Mouse (Mus musculus) layer of hippocampus, adult 8-10 months (tissue): ENCODE measurements around the gene Aaed1. TPM values are rescaled to one million over a fixed set of nuclear protein-coding genes. Genes with fewer than 3 reads are reported as not detected.

Source experiments
- DNase-seq, 2 experiments: peaks; one replicate each; pipeline ENCODE4 v3.0.0; 2022; ENCODE audit warnings: low spot score in 2 of 2
- total RNA-seq, 4 experiments: library from RNA; stranded (reverse); gene quantifications; 2 replicates each; pipeline ENCODE4 v1.2.4; 2022

Gene Aaed1
- total RNA-seq, 4 experiments from 2014 or later, result 17.0 to 25.9 (median 18.8) TPM

DNA sequence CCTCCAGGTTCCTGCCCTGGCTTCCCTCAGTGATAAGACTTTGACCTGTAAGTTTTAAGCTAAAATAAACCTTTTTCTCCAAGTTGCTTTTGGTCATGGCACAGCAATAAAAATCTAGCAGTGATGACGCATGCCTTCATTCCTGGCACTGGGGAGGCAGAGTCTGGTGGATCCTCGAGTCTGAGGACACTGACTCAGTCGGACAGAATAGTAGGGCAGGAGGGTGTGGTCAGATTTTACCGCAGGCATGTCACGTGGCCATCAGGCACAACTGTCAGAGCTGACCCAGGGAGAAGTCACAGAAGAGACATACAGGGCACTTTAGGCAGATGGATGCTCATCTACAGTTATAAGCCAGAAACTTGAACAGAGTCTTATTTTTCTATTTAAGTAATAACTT, 60.4 kb downstream of the Aaed1 start:
- no peak for DNase-seq

DNA sequence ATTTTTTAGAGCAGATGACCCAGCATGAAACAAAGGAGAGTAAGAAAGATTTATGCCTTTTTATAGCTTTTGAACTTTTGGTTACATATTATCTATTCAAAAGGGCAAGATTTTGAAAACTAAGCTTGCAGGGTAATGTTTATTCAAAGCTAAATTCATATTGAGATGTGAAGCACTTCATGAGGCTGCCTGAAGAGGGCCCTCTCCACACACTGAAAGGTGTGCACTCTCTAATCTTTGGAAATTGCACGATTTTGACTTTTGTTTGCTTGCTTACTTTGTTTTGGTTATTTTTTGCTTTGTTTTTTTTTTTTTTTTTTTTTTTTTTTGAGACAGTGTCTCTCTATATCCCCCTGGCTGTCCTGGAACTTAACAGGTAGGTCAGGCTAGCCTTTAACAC, 62.1 kb downstream of the Aaed1 start:
- DNase-seq, result no peak

DNA sequence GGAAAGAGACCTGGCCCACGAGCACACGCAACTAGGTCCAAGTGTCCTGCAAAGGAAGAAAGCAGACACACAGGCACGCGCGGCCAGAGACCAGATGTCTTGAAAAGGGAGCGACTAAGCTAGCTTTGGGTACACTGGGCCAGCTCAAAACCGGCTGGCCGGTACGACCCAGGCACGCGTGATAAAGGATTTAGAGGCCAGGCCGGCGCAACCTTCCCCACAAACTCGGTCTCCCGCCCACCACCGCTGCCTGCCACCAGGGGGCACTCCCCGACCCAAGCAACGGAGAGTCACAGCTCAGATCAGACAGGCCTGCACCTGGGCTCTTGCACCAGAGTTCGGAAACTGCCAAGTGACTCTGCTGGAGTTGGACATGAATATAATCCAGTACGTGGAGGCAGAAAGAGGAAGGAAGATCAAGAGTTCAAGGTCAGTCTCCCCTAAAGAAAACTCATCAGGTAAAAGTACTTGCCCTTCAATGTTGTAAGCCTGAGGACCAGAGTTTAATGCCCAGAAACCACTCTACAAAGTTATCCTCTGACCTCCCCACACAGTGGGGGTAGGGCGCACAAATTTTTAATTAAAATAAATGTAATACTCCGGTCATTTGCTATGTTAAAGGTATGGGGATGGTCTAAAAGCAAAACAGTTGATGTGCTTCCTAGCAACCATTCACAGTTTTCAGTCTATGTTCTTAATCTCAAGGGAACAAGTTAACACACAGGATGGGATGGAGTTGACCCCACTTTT, 63.6 kb downstream of the Aaed1 start:
- DNase-seq, result peak; percentile 51 to 78

DNA sequence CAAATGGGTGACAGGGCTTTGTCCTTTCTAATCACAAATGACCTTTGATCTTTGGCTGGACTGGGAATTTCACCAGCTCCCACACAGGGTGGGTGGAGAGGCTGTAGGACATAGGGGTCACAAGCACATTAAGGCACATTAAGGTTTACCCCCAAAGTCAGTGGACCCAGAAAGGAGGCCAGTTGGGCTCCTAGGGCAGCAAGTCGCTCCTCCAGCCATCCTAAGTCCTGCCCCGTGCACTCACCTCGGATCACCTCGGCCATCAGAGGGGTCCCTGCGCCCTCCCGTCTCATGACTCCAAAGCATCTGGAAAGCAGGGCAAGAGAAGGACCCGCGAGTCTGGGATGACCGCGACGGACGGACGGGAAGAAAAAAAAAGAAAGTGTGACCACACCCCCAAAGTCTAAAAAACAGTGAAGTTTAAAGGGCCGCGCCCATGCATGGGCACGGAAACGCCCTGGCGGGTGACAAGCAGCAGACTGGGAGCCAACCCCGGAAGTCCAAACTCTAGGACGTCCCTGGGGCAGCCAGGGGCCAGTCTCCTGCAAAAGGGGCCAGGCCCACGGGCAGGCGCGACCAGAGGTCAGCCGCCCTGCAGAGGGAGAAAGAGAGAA, 64.2 kb downstream of the Aaed1 start:
- DNase-seq, result no peak

DNA sequence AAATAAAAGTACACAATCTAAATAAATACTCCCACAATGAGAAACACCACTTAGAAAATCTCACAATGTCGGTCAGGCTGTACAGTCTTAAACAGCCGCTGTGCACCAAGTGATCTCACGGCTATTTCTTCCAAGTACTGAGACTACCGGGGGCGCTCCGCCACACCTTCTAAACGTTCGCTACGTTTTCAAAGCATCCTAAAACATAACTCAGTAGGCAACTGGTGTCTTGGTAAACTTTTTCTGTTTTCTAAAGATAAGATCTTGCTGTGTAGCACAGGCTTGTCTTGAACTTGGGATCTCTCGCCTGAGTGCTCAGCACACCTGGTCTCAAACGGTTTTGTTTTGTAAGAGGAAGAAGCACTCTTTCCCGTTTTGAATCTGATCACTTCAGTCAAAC, 66.4 kb downstream of the Aaed1 start:
- no peak for DNase-seq

DNA sequence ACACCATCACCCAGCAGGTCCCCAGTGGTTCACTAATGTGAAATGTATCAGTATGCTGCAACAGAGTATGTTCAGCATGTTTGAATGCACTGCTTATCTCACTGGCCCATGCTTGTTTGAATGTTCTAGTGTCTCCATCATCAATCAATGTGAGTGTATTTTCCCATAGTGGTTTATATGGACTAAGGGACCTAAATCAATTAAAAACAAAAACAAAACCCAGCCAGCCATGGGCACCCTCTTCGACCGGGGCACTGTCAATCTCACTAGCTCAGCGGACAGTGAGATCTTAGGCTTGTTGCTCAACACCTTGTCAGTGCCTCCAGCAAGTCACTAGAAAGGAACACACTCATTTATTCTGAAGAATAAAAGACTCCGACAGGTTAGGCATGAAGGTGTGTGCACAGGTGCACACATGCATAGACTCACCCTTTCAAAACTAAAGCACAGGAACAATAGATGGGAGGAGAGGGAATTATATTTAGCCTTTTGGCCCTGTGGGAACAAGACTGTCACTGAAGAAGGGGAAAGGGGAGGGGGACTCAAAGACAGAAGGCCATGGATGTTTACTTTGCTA, 67.7 kb downstream of the Aaed1 start:
- DNase-seq, result no peak

DNA sequence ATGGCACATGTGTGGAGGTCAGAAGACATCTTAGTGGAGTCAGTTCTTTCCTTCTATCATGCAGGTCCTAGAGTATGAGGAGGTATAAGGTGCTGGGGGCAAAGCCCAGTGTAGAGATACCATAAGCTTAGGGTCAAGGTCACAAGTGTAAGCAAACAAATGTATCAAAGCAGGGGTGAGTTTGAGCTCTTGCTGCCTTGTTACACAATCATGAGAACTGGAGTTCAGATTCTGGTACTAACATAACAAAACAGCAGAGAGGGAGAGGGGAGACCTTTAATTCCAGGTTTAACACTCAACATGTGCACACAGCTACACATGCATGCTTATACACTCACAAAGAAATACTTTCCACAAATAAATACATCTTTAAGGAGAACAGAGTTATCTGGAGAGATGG, 69.8 kb downstream of the Aaed1 start:
- DNase-seq, result no peak

DNA sequence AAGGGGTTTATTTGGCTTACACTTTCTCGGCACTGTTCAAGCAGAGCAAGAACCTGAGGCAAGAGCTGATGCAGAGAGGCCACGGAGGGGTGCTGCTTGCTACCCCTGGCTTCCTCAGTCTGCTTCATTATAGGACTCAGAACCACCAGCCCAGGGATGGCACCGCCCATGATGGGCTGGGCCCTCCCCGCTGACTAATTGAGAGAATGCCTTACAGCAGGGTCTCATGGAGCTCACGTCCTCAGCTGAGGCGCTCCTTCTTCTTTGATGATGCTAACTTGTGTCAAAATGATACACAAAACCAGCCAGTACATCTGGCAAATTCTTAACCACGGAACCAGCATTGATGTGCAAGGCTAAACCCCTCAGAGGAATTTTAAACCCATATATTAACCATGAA, 71.9 kb downstream of the Aaed1 start:
- no peak for DNase-seq

DNA sequence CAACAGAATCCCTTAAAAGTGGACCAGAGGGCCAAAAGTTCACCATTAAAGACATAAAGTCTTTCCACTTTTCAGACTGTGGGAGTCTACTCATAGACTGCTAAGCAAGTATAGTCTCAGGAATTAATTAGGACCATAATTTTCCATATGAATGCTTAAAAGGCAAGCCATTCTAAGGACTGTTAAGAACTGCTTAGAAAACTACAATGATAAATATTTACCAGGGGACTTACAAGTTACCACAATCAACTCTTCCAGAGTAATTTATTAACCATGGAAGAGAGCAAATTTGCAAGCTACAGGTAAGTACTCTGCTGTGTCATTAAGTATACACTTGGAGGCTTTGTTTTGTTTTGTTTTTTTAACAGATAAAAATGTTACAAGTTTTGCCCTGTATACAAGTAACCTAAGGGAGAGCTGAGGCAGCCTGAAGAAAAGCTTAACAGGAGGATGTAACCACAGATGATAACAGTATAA, 74.8 kb downstream of the Aaed1 start:
- no peak for DNase-seq

DNA sequence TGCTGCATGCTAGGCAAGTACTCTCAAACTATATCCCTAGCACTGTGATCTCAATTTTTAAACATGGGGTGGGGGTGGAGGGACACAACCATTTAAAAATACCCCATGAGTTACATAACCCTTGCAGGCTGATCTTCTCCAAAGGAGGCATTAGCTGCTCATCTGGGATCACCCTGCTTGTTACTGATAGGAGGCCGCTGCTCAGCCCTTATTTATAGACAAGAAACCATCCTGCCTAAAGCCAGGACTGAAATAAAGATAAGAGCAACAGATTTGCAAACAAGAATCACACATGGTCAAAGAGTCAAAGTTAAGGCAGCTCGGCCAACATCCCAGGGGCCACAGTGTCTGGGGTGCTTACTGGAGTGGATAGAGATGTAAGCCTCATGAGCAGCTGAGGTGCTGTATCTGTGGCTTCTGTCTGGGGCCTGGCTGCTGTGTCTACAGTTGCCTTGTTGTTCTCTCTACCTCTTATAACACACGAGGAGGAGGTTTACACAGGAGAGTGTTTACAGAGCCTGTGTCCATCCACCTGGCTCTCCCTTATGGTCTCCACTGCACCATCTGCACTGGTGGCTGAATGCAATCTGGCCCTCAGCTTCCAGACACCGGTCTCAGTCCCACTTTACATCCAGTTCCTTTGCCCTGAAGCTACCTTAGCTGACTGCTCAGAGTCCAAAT, 75.4 kb downstream of the Aaed1 start:
- peak; percentile 17 to 23 for DNase-seq

DNA sequence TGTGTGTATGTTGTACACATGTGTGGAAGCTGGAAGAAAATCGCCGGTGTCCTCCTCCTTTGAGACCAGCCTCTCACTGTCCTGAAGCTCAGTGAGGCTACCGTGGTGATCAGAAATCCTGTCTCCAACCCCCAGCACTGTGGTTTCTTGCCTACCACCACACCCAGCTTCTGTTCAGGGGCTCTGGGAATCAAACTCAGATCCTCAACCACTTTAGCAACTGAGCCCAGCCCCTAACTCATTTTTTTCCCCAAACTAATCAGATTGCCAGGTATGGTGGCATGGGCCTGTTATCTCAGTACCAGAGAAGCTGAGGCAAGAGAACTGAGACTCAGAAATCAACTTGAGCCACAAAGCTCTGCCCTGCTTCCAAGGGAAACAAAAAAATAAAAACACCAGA, 76.7 kb downstream of the Aaed1 start:
- no peak for DNase-seq

DNA sequence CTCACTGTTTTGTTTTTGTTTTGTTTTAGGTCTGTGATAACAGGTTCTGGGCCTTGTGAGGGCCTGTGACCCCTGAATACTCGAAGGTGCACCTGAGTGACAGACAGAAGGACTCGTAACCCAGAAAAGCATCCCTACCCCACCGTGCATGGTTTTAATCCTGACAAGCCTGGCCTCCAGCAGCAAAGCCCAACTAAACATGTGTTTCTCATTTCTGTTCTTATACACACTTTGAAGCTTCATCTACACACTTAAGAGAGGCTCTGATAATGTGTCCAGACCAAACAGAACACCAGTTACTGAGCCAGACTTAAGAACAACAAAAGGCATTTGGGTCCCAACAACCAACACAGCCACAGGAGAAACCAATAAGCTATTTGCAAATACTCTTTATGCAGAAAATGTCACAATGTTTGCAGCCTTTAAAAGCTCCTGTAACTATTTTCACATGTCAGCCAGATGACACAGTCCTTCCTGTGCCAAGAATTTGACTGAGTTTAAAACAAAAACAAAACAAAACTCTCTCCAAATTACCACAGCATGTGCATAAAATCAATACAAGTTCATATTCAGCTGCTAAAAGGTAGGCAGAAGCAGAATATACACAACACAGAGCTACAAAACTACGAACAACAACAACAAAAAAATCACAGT, 77.3 kb downstream of the Aaed1 start:
- DNase-seq, result no peak

DNA sequence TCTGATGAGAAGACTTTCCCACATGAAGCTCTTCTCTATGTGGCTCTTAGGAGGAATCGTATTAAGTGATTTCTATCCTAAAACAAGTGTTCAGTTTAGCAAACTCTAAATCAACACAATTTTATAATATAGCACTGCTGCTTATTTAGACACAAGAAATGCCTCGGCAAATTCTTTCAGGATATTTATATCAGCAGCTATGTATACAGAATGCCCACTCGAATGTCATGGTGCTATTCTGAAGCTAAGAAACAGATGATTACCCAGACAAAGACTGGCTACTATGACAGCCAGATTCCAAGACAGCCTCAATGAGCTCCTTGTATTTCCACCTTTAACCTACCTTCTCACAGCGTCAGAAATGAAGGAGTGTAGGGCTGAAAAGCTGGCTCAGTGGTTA, 79.4 kb downstream of the Aaed1 start:
- no peak for DNase-seq

DNA sequence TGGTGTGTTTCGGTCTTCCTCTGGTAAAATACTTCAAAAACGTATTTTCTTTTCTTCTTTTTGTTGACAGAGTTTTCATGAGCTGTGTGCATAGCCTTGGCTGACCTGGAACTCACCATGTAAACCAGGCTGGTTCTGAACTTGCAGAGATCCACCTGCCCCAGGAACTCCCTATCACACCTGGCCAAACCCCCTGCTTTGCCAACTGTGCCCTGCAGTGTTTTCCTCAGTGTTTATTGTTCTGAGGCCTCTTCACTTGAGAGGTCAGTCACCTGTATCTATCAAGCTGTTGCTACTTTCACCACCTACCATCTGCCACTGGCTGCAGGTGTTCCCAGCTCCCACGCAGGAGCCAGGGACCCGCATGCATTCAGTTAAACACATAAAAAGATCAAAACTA, 85.8 kb downstream of the Aaed1 start:
- no peak for DNase-seq

DNA sequence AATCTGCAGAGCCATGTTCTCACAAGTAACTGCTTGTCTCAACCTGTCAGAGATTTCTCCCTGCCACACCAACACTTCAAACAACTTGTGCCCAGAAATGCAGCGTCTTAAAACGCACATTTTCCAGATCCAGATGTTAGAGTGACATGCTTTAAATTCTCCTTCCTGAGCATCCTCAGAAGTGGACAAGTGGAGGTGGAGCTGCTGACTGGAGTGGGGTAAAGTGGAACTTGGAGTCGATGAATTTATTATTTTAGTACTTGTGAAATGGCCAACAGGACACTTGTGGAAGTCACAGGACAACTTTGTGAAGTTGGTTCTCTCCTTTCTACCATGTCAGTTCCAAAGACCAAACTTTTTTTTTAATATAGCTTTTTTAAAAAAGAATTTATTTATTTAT, 86.8 kb downstream of the Aaed1 start:
- no peak for DNase-seq

Other genes with a start within 250 kb of the Aaed1 start
- gene Hsd17b3, start 223.5 kb downstream of the Aaed1 start, total RNA-seq, result not detected
- gene Slc35d2, start 183.3 kb downstream of the Aaed1 start, total RNA-seq, result 1 to 10 TPM in 3 of 4 experiments, under 1 TPM in 1; 0.52 to 2.0 (median 1.2) TPM
- gene Zfp367, start 159.5 kb downstream of the Aaed1 start, total RNA-seq, result 10 to 100 TPM; 13.6 to 22.2 (median 15.2) TPM
- 100 to 1,000 TPM; 139 to 153 (median 147) TPM for gene Habp4, start 150.9 kb downstream of the Aaed1 start, total RNA-seq
- 10 to 100 TPM; 10.9 to 15.5 (median 13.2) TPM for gene Cdc14b, start 37.4 kb downstream of the Aaed1 start, total RNA-seq
- gene Ctsl, start 58.2 kb upstream of the Aaed1 start, total RNA-seq, result 100 to 1,000 TPM; 110 to 244 (median 174) TPM
- gene Cdk20, start 119.6 kb upstream of the Aaed1 start, total RNA-seq, result 10 to 100 TPM; 10.7 to 13.9 (median 11.2) TPM
- not detected for gene Fam240b, start 185.1 kb upstream of the Aaed1 start, total RNA-seq